Mouse (Mus musculus): ENCODE measurements at regions not wholly inside any gene's neighbourhood (a gene's known extent, or its start where the extent isn't known, plus 50 kb on each side); places are given as distances from the start of the nearest gene placed in this dataset.

DNA sequence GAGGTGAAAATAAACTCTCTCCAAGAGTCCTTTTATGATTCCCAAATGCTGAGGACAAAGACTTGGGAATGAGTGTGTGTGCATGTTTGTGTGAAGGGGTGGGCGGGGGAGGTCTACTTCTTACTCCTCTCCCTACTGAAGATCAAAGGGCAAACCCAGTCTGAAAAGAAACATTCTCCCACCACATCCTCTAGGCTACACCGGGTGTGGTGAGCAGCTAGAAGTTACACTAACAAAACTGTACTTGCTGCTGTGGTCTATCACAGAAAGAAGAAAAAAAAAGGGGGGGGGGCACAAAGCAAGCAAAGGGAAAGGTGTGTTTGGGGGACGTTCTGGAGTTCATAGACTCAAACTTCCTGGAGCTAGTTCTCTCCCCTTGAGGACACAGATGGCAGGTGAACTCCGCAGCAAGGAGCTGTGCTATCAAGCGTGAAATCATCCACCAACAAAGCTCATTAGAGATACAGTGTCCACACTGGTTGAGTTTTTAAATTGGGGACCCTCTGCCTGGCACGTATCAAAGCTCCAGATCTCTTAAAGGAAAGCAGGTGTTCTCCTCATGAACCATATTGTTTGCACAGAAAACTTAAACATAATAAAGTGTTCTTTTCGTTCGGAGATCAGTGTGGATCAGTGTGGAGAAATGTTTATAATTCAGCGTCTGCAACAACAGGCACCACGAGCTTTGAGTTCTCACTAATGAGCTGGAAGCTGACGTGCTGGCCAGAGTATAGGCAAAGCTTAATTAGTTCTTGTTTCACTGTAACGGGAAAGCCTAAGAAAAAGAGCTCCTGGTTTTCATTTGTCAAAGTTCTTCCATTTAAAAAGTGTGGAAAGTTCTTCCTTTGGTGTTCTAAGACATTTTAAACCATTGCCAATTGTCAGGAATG is 280.7 kb upstream of the Htr2a start:
- no peak for DNase-seq (ENCODE audit: low spot score)

- DNase-seq (ENCODE audit: low spot score): no peak
Observed at GRCm38 (mm10) chr14:74384481-74384880, 256.2 kb upstream of the Htr2a start.

- no peak for DNase-seq (ENCODE audit: low spot score)
Observed at GRCm38 (mm10) chr14:74392419-74392818, 248.2 kb upstream of the Htr2a start.

DNA sequence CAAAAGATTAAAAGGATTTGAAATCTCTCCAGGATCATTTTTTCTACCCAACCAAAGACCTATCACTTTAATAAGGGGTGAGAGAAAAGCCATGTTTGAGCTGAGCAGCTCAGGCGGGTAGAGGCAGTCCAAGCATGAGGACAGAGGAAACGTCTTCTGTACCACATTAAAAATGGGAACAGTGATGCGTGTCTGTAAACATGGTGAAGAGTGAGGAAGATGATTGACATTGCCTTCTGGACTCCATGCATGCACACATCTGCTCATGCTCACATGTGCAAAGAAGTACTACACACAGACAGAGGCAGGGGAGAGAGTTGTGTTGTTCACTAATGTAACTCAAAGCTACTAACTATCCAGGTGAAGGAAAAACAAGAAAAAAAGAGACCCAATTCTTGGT is 243.4 kb upstream of the Htr2a start:
- DNase-seq (ENCODE audit: low spot score): no peak

DNA sequence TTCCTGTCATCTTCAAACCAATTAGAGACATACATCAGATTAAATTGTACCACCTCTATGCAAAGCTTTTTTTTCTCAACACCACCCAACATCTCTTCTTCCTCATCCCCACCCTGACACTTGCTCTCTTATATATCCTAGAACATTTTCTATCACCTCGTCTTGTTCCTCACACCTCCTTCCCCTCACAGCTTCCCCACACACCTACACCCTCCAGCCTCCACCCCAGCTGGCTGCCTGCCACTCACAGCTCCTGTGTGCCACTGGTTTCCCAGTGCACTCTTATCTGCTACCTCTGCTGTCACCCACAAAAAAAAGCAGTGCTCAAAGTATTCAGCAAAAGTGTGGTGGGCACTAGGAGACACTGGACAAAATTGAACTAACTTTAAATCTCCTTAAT is 231.2 kb upstream of the Htr2a start:
- no peak for DNase-seq (ENCODE audit: low spot score)

- peak; percentile 7 for DNase-seq (ENCODE audit: low spot score)
Observed at GRCm38 (mm10) chr14:74428226-74428625, 212.4 kb upstream of the Htr2a start.

DNA sequence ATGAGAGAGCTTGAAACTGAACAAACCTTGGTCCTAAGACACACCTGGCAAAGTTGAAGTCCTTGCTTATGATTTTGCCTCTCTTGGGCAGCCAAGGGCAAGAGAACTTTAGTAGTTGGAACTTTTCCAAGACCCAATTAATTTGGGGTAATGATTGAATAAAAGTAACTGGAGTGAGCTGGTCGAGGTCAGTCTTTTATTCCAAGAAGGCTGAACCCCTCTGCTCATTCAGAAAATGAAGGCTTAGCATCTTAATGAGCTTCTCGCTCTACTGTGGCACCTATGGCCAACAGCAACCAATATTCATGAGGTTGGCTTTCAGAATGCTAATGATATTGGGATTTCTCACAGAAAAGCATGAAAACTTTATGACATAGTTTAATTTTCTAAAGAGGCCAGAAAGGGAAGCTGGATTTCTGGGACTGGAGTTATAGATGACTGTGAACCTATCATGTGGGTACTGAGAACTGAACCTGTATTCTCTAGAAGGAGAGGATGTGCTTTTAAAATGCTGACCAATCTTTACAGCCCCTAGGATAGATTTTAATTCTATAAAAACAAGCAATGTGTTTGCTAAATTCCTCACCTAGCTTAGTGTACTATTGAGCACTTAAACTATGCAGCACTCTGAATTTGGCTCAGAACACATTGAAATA is 176.5 kb upstream of the Htr2a start:
- no peak for DNase-seq (ENCODE audit: low spot score)

GRCm38 (mm10) chr14:74495504-74495903 is 145.1 kb upstream of the Htr2a start:
- no peak for DNase-seq (ENCODE audit: low spot score)

- no peak for DNase-seq (ENCODE audit: low spot score)
Observed at GRCm38 (mm10) chr14:74511521-74511920, 129.1 kb upstream of the Htr2a start.

GRCm38 (mm10) chr14:74516451-74516850 is 124.2 kb upstream of the Htr2a start:
- DNase-seq (ENCODE audit: low spot score): no peak

DNA sequence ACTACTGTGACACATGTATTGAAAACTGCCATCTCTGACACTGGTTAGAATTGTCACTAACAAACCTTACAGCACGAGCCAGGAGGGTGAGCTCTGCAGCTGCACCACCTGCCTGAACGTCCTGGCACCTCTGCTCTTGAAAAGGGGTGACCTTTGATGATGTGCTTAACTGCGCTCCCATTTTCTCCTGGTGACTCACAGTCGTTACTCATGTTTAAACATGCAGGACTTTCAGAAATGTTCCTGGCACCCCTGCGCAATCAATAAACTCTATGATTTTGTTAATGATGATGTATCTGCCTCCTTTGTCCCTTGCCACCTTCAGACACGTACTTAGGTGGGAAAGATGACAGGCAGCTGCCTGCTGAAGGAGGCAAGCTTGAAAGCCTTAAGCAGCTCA is 121.1 kb upstream of the Htr2a start:
- DNase-seq (ENCODE audit: low spot score): no peak

GRCm38 (mm10) chr14:74521669-74522068 is 119.0 kb upstream of the Htr2a start:
- no peak for DNase-seq (ENCODE audit: low spot score)

- no peak for DNase-seq (ENCODE audit: low spot score)
Observed at GRCm38 (mm10) chr14:74527246-74527645, 113.4 kb upstream of the Htr2a start.

GRCm38 (mm10) chr14:74529368-74529951 is 111.2 kb upstream of the Htr2a start:
- DNase-seq (ENCODE audit: low spot score): no peak

- no peak for DNase-seq (ENCODE audit: low spot score)
Observed at GRCm38 (mm10) chr14:74538187-74538586, 102.5 kb upstream of the Htr2a start.

DNA sequence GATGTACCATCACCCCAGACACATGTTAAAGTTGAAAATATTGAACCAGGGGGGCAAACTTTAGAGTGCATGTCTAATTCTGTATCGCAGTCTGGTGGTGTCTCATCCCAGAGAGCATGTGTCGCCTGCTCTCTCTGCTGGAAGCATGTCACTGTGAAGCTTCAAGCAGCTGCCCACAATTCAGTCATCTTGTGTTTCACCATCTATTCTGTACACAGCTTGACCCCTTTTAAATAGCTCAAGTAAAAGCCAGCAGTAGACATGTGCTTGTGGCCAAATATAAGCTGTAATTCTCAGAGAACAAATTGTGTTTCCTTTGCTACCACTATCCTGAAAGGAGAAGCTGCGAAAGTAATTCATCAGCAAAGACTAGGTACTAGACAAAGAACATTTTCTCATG is 96.6 kb upstream of the Htr2a start:
- no peak for DNase-seq (ENCODE audit: low spot score)

DNA sequence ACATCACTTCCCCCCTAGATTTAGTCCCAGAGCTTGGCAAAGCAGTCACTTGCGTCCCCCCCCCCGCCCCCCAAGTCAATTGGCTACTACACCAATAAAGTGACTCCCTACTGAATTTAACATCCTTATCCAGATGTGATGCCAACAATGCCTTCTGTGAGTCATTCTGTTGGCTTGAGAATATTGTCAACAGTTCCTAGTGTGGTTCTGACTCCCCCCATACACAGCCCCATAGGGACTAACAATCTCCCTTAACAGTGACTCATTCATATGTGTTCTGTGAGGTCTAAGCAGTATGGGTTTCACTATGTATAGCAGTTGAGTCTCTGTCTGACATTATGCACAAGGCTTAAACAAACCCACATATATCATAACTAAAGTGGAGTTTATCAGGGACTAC is 89.5 kb upstream of the Htr2a start:
- no peak for DNase-seq (ENCODE audit: low spot score)

DNA sequence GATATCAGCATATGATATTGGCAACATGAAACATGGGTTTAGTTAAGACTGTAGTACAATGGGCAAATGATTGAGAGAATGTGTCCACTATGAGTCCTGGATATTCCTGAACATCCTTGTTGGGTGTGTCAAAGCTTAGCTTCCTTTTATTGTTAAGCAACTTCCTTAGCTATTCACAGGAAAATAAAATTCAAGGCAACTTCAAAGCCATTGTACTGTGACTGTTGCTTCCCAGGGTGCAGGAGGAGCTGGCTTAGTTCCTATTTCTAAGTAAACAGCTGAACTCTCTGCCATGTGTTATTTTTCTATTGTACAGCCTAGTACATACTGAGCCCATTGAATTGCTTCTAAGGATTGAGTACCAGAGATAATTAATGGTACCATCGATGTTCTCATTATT is 87.0 kb upstream of the Htr2a start:
- DNase-seq (ENCODE audit: low spot score): peak; percentile 72

DNA sequence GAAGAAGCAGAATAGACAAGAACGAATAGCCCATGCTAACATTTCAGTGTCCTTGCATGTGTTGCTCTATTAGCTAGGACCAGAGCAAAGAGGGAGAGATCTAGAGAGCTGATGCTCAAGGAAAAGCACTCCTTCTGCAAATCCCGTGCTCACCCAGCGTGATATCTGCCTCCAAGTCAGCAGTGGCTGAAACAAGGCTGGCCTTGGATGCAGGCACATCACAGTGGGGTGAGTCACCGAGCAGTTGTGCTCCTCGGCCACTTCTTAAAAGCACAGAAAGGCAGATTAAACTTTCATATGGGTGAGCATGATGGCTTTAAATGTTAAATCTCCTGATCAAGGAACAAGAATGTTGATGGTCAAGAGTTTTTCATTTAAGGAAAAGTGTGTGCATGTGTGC is 82.3 kb upstream of the Htr2a start:
- DNase-seq (ENCODE audit: low spot score): no peak

All from lung, postnatal 25 days (tissue).